Mouse (Mus musculus) ES-E14 (cell line): ENCODE results near the gene Krt13.

Experiments used
- HCFC1 ChIP-seq: IDR thresholded peaks from 2 replicates; pipeline ENCODE4 v1.6.1; 2012; ENCODE audit warnings: low read length, inconsistent platforms, borderline replicate concordance; ENCODE audit not compliant: insufficient read depth
- ZNF384 ChIP-seq: IDR thresholded peaks from 2 replicates; pipeline ENCODE4 v1.6.1; 2012; ENCODE audit warnings: low read depth, low read length, inconsistent platforms

DNA sequence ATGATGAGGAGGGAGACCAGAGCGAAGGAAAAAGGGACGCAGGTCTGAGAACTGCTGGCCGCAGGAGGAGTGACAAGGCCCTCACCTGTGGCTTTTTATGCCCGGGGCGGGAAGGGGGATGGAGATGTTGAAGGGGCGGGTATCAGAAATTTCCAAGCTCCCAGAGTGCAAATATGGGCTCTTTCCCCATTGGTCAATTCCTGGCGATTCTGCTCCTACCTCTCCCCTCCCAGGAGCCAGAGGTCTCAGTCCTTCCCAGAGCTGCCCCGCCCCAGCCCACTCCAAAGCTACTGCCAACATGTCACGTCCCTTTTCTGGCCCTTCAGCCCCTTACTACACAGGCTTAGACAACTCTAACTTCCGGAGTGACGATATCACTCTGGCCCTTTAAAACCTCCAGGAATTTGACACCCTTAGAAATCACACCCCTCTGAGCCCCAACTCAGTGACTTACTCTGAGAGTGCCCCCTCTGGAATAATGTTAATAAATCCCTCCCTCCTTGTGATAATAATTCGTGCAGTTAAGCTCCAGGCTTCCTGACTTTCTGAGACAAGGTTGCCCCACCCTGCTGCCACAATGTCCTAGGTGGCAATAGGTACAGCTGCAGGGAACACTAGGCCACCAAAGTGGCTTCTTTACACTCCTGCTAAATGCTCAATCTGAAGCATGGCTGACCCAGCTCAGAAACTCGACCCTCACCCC, 24.6 kb upstream of the Krt13 start:
- no peak for TF ChIP-seq ZNF384
- no peak for TF ChIP-seq HCFC1
